Mouse (Mus musculus) megakaryocyte, embryonic 14.5 days (primary cell): ENCODE data around the gene Wnt9b. TPM values are rescaled to one million over a fixed set of nuclear protein-coding genes. Genes with fewer than 3 reads are reported as not detected.
A peak's percentile ranks its signal among the peaks of the same experiment; 100 is the strongest.

Experiments used
- H3K27me3 ChIP-seq: replicated peaks from 2 replicates; pipeline ENCODE3; 2012; ENCODE audit warnings: inconsistent platforms
- H3K36me3 ChIP-seq: replicated peaks from 2 replicates; pipeline ENCODE3; 2012; ENCODE audit warnings: low read length, inconsistent platforms, mixed read lengths
- H3K4me1 ChIP-seq: 2 replicates; pipeline ENCODE4 v1.6.1; 2012; ENCODE audit warnings: inconsistent platforms
- H3K4me3 ChIP-seq: replicated peaks from 2 replicates; pipeline ENCODE3; 2012; ENCODE audit warnings: moderate library complexity, mild to moderate bottlenecking, inconsistent platforms
- H3K9me3 ChIP-seq: 2 replicates; pipeline ENCODE4 v1.6.1; 2012; ENCODE audit warnings: inconsistent platforms
- FLI1 ChIP-seq: IDR thresholded peaks from 2 replicates; pipeline ENCODE4 v1.6.1; 2012; ENCODE audit warnings: low read length, inconsistent platforms, mixed read lengths
- GATA1 ChIP-seq: IDR thresholded peaks from 3 replicates; pipeline ENCODE4 v1.6.1; 2012; ENCODE audit warnings: mixed read lengths, low read length, inconsistent platforms, borderline replicate concordance
- polyA plus RNA-seq: library from polyadenylated mRNA; stranded (reverse); fragments of >175 nt; gene quantifications from 2 replicates; pipeline ENCODE4 v1.2.3, GENCODE M21; 2012; ENCODE audit warnings: low replicate concordance; ENCODE audit not compliant: insufficient read depth

Wnt9b gene
- polyA plus RNA-seq, 1 experiment: not detected

- TF ChIP-seq GATA1 (no peak), FLI1 (no peak)
- H3K27me3 ChIP-seq: no peaks in the 10 kb centered on the region
- H3K4me1 ChIP-seq: peaks cover 53% of the 10 kb centered on the region
- peak overlapping the region; percentile 12 for H3K4me3 ChIP-seq
- no peaks in the 10 kb centered on the region for H3K9me3 ChIP-seq
- H3K36me3 ChIP-seq: peaks cover 93% of the 10 kb centered on the region
Observed at GRCm38 (mm10) chr11:103685261-103685736, 64.3 kb downstream of the Wnt9b start.

GRCm38 (mm10) chr11:103683667-103684334, 65.8 kb downstream of the Wnt9b start:
- Histone ChIP-seq H3K27me3 (no peaks in the 10 kb centered on the region), H3K9me3 (no peaks in the 10 kb centered on the region), H3K4me1 (peaks cover 39% of the 10 kb centered on the region), H3K4me3 (no peak overlapping the region), H3K36me3 (peaks cover 98% of the 10 kb centered on the region)
- TF ChIP-seq GATA1: no peak
- TF ChIP-seq FLI1: no peak

Other genes starting within 250 kb of the Wnt9b start
- not detected in 2 replicates for gene Lrrc37a, start 245.2 kb downstream of the Wnt9b start, polyA plus RNA-seq
- not detected in 2 replicates for gene Gm884, start 128.7 kb downstream of the Wnt9b start, polyA plus RNA-seq
- not detected in 2 replicates for gene Lyzl6, start 110.9 kb downstream of the Wnt9b start, polyA plus RNA-seq
- gene Rprml, start 100.3 kb downstream of the Wnt9b start, polyA plus RNA-seq: not detected in 2 replicates
- gene Gosr2, start 51.9 kb downstream of the Wnt9b start, polyA plus RNA-seq: 4.5 and 7.8 TPM in 2 replicates
- gene Wnt3, start 24.3 kb upstream of the Wnt9b start, polyA plus RNA-seq: not detected in 2 replicates
- gene Nsf, start 204.2 kb upstream of the Wnt9b start, polyA plus RNA-seq: 9.3 and 11.2 TPM in 2 replicates
- 1.00 and 7.0 TPM in 2 replicates for gene Arf2, start 216.9 kb upstream of the Wnt9b start, polyA plus RNA-seq